31 mouse cellular contexts compared by ENCODE assay signal in the genomic region with DNA sequence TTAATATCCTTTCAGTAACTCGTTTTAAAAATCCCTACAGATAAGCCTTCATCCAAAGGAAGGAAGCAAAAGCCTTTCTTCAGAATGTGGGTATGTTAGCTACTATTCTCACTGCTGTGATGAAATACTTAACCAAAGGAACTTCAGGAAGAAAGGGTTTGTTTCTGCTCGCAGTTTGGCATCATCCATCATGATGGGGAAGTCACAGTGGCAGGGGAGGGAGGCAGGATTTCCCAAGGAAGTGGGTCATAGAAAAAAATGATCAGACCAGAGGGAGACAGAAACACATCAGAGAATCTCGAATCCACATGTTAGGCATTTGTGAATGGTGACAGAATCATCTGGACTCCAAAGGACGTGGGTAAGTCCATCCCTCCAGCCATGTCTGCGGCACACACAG. TPM values are rescaled to one million over a fixed set of nuclear protein-coding genes. Genes with fewer than 3 reads are reported as not detected.
DNase-seq lines count a peak whose midpoint lies in the region; ATAC-seq and TF ChIP-seq lines count a peak whose summit lies in the region.
"Had no signal": no experiment of that assay in that cellular context is flagged by ENCODE, and none has a peak within 500 bp of the region (broad histone marks: within the 10 kb centered on the region; RNA-seq: fewer than 3 reads in every experiment).

No protein-coding gene starts in this region.

- no peaks in the 10 kb centered on the region for H3K4me1 ChIP-seq in kidney, adult 2 months (ENCODE audit: control insufficient read depth, insufficient read depth, low read length)
- H3K4me1 ChIP-seq: embryonic facial prominence, embryonic 10.5 days; embryonic facial prominence, embryonic 15.5 days; forebrain, embryonic 13.5 days; heart, embryonic 10.5 days; heart, embryonic 15.5 days; hindbrain, embryonic 12.5 days; intestine, embryonic 15.5 days; limb, embryonic 12.5 days; liver, embryonic 15.5 days; midbrain, embryonic 13.5 days; neural tube, embryonic 13.5 days had no signal

- TF ChIP-seq POLR2A in kidney, adult 2 months (IDR thresholded peaks at IDR 0.05; ENCODE audit: low read depth, low read length) = no peak

- ATAC-seq in hematopoietic stem cell, adult 5-6 weeks (replicated peaks in 1 of 2; ENCODE audit: insufficient read depth in 1 of 2, low FRiP score in 2 of 2, low TSS enrichment in 1 of 2, low read depth in 1 of 2, poor library complexity in 2 of 2, severe bottlenecking in 2 of 2) = peak; percentile 74 to 75
- ATAC-seq in megakaryocyte progenitor cell, adult 5-6 weeks (replicated peaks; ENCODE audit: poor library complexity) = peak; percentile 92
- ATAC-seq: forebrain, embryonic 13.5 days; hindbrain, postnatal 0 days; intestine, embryonic 15.5 days; midbrain, embryonic 13.5 days had no signal

- peak; percentile 58 for DNase-seq in kidney, adult 2 months
- no peak for DNase-seq in kidney, adult 8-10 months
- DNase-seq in lung, postnatal 10 days = peak; percentile 21
- no peak for DNase-seq in lung, adult 18-20 months
- no peak for DNase-seq in embryo, embryonic 10.5 days (ENCODE audit: low spot score)
- DNase-seq in layer of hippocampus, adult 11-12 months (ENCODE audit: low spot score) = no peak
- DNase-seq: adrenal gland, postnatal 36 days; cerebellum, adult 18-20 months; cerebellum, postnatal 10 days; gastrocnemius, postnatal 14 days; heart, adult 11 months; thymus, postnatal 4 days had no signal

- no peak for TF ChIP-seq CTCF in kidney, adult 2 months (conservative IDR thresholded peaks at IDR 0.05; ENCODE audit: insufficient read depth, insufficient read length, low read depth, low read length)

- H3K27me3 ChIP-seq in kidney, adult 2 months (replicated peaks; ENCODE audit: control insufficient read depth, insufficient read depth, low read length) = no peaks in the 10 kb centered on the region; the same call in 1 of the 2 replicates
- H3K27me3 ChIP-seq: embryonic facial prominence, embryonic 15.5 days; forebrain, embryonic 13.5 days; heart, embryonic 15.5 days; hindbrain, embryonic 12.5 days; intestine, embryonic 15.5 days; limb, embryonic 12.5 days; liver, embryonic 15.5 days; midbrain, embryonic 13.5 days; neural tube, embryonic 13.5 days had no signal

- H3K4me3 ChIP-seq in kidney, adult 2 months (ENCODE audit: insufficient read depth, low read depth, low read length) = no peak overlapping the region
- H3K4me3 ChIP-seq: embryonic facial prominence, embryonic 10.5 days; embryonic facial prominence, embryonic 15.5 days; forebrain, embryonic 13.5 days; heart, embryonic 10.5 days; heart, embryonic 15.5 days; hindbrain, embryonic 12.5 days; intestine, embryonic 15.5 days; left cerebral cortex, adult 2 months; limb, embryonic 12.5 days; liver, embryonic 15.5 days; midbrain, embryonic 13.5 days; neural tube, embryonic 13.5 days had no signal

- H3K27ac ChIP-seq in kidney, adult 2 months (ENCODE audit: insufficient read depth, low read depth, low read length) = no peak overlapping the region
- H3K27ac ChIP-seq: embryonic facial prominence, embryonic 10.5 days; embryonic facial prominence, embryonic 15.5 days; forebrain, embryonic 13.5 days; heart, embryonic 10.5 days; heart, embryonic 15.5 days; hindbrain, embryonic 12.5 days; hindbrain, postnatal 0 days; intestine, embryonic 15.5 days; left cerebral cortex, adult 2 months; limb, embryonic 12.5 days; liver, embryonic 15.5 days; midbrain, embryonic 13.5 days; neural tube, embryonic 13.5 days had no signal

- 62% methylated on average over 5 of the region's 5 CpGs for WGBS in kidney, adult 2 months

- H3K36me3 ChIP-seq in kidney, adult 2 months (ENCODE audit: control insufficient read depth, insufficient read depth, low read length) = no peaks in the 10 kb centered on the region
- H3K36me3 ChIP-seq: embryonic facial prominence, embryonic 10.5 days; embryonic facial prominence, embryonic 15.5 days; G1E; heart, embryonic 10.5 days; heart, embryonic 15.5 days; hindbrain, embryonic 12.5 days; intestine, embryonic 15.5 days; limb, embryonic 12.5 days; liver, embryonic 15.5 days; midbrain, embryonic 13.5 days; neural tube, embryonic 13.5 days had no signal

RNA-seq across cellular contexts. Expression of gene Commd3, which starts 17.4 kb away (rescaled TPM):
- 68.1 and 83.2 TPM in 2 replicates for polyA plus RNA-seq in kidney, adult 2 months (2012; rRNA removed)
- 188 and 197 TPM in 2 replicates for total RNA-seq in hematopoietic stem cell, adult 5-6 weeks (2017)
- 139 and 147 TPM in 2 replicates for total RNA-seq in megakaryocyte progenitor cell, adult 5-6 weeks (2015)
- 169 and 175 TPM in 2 replicates for total RNA-seq in megakaryocyte progenitor cell, adult 5-6 weeks (2017)

RNA-seq across cellular contexts. Expression of gene Bmi1, which starts 22.0 kb away (rescaled TPM):
- polyA plus RNA-seq in kidney, adult 2 months (2012; rRNA removed) = 16.1 and 17.4 TPM in 2 replicates
- total RNA-seq in hematopoietic stem cell, adult 5-6 weeks (2017) = 53.8 and 66.8 TPM in 2 replicates
- total RNA-seq in megakaryocyte progenitor cell, adult 5-6 weeks (2015) = 53.2 and 56.6 TPM in 2 replicates
- 37.4 and 41.2 TPM in 2 replicates for total RNA-seq in megakaryocyte progenitor cell, adult 5-6 weeks (2017)

RNA-seq across cellular contexts. Expression of gene Spag6, which starts 39.0 kb away (rescaled TPM):
- polyA plus RNA-seq in kidney, adult 2 months (2012; rRNA removed) = 0.14 and 0.27 TPM in 2 replicates
- not detected in 2 replicates for total RNA-seq in hematopoietic stem cell, adult 5-6 weeks (2017)
- not detected in 2 replicates for total RNA-seq in megakaryocyte progenitor cell, adult 5-6 weeks (2015)
- total RNA-seq in megakaryocyte progenitor cell, adult 5-6 weeks (2017) = not detected in 2 replicates
- total RNA-seq: hindbrain, postnatal 0 days; liver, adult 2 months; megakaryocyte-erythroid progenitor cell, adult 5-6 weeks had no signal
- polyA plus RNA-seq: embryonic facial prominence, embryonic 15.5 days; heart, embryonic 10.5 days; liver, adult 2 months; liver, embryonic 15.5 days; neural tube, embryonic 13.5 days; thymus, postnatal 0 days had no signal

Comparison
In these comparisons a context has a peak if more than half of its experiments do, and no peak if none do; other contexts are left out.
1. DNase-seq: peak in kidney, adult 2 months (single experiment) and lung, postnatal 10 days (single experiment); none in kidney, adult 8-10 months (0 of 2), lung, adult 18-20 months (0 of 2), embryo, embryonic 10.5 days (single experiment) and layer of hippocampus, adult 11-12 months (single experiment).